Mouse (Mus musculus): ENCODE measurements around the gene Col8a1.

The Col8a1 gene

DNA sequence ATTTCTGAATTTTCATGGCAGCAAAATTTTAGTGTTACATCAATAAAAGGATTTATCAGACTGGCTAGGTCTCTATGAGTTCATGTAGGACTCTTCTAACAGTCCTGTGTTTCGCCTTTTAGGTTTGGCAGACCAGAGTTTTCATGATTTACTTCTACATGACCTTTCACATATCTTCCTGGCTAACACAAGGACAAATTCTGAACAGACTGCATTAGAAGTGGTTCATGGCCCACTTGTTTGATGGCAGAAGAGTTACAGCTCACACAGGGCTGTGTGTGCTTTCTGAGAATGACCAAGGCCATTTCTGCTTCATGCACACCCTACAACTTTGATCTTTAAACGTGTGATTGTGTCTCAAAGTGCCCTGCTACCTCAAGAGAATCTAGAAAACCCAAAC lies 82.3 kb downstream of the Col8a1 start:
- DNase-seq (ENCODE audit: low read depth, low spot score) = no peak

DNA sequence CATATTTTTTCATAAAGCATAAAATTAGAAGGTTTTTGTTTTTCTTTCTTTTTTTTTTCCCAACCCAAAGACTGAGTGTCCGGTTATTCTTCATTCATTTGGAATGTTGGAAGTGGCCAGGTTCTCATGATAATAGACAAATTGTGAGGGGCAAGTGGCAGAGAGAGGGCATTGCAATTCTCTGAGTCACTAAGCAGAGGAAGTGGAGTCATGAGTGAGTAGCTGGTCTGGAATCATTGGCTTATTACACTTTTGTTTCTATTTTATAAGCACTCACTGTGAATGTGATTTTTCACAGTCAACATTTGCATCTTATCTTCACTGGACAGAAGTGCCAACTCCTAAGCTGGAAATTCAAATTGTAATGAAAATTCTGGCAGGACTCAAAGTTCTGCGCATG lies 82.9 kb downstream of the Col8a1 start:
- DNase-seq (ENCODE audit: low read depth, low spot score) = no peak

DNA sequence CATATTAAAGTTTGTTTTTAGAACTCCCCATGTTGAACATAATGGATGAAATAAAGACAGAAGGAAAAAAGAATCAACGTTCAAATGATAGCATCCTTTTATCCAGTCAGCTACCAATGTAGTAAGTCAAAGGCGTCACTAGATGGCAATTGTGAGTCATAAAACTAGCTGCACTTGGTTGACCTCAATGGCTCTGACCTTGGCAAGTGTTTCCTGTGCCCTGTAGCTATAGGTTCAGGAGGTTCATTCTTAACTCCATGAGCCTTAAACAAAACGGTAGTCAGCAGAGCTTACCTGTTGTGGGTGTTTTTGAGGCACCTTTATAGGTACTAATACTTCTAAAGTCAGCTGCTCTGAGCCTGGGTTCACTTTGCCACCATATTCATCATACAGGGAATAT lies 85.2 kb downstream of the Col8a1 start:
- no peak for DNase-seq (ENCODE audit: low read depth, low spot score)

DNA sequence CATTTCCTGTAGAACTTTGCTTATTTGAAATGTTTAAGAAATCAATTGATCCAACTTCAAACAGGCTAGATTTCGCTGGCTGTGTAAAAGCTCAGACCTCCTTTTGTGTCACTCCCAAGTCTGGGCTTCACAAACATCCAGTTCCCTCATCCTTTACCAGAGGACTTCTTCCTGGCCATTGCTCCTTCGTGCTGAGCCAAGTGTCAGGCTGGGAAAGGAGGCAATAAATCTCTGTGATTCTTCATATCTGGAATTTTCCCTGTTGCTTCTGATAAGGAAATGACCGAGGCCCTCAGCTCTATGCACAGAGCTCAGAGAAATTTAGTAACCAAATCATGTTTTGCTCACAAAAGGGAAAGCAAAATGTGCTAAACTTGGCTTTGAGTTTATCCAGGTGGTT lies 91.9 kb downstream of the Col8a1 start:
- DNase-seq (ENCODE audit: low read depth, low spot score) = no peak

DNA sequence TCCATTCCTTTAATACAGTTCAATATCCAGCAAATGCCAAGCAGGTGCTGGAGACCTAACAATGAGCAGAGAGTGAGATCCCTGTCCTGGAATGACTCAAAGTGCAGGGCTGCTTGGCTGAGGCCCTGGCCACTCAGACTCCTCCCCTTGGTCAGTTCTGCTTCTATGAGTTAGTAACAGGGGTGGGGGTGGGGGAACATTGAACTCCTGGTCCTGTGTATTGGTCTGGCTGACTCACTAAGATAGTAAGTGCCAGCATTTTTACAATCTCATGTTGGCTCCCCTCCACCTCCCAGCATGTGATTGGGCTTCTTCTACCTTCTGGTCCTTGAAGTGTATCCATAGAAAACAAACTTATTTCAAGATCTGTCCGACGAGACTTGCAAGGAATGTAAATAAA lies 104.6 kb downstream of the Col8a1 start:
- DNase-seq (ENCODE audit: low read depth, low spot score) = no peak

DNA sequence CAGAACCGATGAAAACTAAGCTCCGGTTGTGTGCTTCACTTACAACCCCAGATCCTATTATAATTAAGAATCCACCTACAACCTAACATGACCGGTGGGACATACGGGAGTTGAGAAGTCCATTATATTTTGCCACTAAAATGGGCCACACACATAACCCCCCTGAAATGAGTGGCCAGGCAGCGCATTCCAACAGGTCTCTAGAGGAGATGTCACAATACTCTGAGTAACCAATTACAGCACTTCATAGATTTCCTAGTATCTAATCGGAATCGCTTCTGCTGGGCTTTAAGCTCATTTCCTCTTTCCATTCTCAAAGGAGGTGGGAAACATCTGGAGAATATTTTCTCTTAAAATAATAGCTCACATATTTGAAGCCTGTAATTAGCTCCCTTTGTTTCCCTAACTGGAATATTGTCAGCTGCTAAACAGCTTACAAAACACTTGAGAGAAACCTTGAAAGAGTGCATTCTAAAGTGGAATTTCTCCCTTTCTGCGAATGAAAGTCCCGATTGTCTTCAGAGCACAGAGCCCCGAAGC lies 113.1 kb downstream of the Col8a1 start:
- no peak for DNase-seq (ENCODE audit: low read depth, low spot score)

DNA sequence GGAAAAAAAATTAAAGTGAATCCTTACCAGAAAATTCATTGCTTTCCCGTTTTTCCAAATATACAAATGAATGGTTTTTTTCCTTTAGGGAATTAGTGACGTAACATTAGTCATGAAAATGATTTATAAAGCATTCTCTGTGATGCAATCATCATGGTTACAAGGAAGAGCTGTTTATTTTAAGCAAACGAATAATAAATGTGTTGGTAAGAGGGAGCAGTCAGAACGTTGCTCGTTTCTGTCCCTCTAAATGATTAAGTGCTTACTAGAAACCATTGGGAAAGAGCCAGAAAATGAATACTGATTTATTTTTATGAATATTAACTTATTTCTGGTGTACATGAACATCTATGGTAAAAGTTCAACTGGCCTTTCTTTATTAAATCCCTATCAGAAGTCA lies 119.8 kb downstream of the Col8a1 start:
- no peak for DNase-seq (ENCODE audit: low read depth, low spot score)

DNA sequence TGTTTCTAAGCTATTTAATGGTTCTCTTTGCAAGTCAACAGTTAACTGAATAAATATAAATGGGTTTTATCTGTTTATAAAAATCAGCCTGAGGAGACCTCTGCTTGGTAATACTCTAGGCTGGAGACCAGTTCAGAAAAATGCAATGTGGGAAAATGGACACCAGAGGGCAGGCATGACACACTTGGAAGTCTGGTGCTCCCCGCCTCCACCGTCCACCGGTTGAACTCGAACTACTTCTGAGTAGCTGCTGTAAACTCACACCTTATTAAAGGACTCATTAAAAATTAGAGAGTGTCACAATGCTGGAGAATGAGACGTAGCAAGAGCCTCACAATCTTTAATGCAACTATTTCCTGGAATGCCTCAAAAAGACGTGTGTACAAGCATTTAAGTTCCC lies 120.3 kb downstream of the Col8a1 start:
- DNase-seq (ENCODE audit: low read depth, low spot score) = peak; percentile 28

DNA sequence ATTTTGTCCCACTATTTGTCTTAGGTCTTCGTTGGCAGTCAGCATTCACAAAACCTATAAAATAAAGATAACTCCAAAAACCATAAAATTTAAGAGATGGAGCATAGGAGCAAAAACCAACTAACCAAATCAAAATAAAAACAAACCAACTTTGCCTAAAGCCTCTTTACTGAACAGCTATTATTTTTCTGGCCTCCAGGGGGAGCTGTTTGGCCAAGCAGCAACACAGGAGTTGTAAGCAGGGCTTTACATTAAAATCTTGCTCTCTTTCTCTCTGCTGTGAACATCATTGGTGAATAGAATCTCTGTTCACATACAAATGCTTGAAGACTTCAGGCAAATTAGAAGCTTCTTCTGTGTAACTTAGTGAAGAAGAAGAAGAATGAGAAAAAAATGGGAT lies 142.8 kb downstream of the Col8a1 start:
- no peak for DNase-seq (ENCODE audit: low read depth, low spot score)

DNA sequence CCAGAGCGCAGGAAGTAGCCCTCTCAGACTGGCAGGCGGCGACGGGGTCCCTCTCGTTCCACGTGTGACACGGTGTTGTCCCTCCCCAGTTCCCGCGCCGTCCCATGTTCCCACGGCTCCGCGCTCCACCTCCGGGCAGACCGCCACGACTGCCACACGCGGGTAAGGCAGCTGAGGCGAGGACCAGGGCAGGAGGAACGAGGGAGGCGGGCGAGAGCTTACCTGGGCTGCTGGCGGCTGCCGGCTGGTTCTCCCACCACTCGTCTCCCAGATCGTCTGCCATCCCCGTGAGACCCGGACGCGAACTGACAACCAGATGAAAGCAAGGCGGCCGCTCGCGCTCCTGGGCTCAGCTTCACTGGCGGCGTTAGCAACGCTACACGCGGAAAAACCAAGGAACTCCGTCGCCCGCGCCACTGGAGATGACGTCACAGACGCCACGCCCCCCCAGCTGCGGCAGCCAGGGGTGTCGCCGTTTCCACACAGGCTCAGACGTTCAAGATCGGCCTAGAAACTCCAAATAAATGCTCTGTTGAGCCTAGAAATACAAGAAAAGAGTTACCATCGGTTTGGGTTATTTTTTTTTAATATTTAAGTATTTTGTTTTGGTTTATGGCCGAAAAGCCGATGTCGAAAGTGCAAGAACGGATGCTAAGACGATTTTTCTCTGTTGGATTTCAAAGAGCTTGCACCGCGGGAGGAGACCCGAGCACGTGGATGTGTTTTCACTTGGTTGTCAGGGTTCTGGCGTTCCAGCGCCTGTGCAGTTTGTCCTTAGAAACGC lies 147.9 kb downstream of the Col8a1 start, which contains the start of gene Cmss1:
TSS of gene Cmss1 (minus strand) at position 421 of the 784 bp plus-strand sequence.
- peak; percentile 68 for DNase-seq (ENCODE audit: low read depth, low spot score)

DNA sequence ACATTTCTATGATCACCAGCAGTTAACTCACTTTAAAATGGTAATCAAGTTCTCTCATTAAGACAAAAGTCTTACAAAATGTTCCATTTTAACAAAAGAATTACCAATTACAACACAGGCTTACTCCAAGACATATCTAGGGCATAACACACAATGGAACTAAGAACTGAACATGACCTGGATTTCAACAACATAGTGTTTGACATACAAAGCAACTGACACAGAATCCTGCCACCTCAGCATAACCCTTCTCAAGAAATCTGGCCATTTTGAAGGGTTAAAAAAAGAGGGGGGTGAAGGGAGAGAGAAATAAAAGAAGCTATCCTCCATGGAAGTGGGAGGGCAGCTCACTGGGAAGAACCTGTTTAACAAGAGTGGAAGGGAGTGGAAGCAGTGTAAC lies 153.5 kb downstream of the Col8a1 start:
- no peak for DNase-seq (ENCODE audit: low read depth, low spot score)

DNA sequence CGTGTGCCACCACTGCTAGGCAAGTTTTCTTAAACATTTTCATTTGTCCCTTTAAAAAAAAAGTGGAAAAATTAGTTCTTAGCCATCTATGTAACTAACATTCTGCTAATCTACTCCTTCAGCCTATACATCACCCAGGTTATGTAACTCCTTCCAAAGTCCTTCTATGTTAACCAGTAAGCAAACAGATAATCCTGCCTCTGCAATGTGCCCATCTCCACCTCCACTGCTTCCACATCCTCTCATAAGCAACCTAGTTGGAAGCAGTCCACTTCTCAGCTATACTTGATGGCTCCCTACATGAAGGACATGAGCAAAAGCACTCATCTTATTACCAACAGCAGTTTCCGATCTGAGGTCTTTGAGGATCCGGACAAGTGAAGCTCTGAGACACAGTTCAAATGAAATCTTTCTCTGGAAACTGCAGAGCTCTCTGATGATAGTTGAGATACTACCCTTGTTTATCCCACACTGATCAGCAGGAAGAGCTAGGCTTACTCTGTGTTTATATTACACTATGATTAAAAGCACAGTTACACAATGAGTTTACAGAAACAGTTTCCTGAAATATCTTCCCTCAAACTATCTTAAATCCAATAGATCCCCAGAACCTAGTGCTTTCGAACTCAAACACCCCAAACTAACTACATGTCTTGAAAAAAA lies 157.1 kb downstream of the Col8a1 start:
- DNase-seq (ENCODE audit: low read depth, low spot score) = no peak

DNA sequence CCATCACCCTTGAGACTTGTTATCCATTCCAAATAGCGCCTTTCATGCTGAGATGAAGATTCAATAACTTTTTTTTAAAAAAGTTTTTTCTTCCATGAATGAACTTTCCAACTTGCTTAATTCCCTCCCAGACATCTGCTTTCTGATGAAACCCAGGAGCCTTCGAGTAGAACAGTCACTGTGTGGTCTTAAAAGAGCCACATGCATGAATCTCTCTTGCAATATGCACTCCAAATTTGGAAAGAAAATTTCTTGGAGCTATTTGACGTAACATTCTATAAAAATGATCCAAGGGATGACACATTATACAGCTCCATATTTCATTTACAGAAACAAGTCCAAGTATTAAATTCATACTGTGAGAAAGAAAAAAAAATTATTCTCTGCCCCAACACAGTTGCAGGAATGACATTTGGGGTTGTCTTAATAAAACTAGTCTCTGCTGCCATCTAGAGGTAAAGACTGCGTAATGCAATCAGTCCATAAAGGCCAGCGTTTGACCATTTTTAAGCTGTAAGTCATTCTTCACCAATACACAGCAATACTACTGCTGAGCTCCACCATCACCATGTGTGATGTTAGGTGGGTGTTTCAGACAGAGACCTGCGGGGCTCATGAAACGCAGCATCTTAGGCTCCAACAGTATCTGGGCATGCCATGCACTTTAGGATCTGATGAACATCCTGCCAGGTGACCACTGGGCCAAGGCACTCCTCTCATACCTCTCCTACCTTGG lies 160.9 kb downstream of the Col8a1 start:
- DNase-seq (ENCODE audit: low read depth, low spot score) = peak; percentile 29

DNA sequence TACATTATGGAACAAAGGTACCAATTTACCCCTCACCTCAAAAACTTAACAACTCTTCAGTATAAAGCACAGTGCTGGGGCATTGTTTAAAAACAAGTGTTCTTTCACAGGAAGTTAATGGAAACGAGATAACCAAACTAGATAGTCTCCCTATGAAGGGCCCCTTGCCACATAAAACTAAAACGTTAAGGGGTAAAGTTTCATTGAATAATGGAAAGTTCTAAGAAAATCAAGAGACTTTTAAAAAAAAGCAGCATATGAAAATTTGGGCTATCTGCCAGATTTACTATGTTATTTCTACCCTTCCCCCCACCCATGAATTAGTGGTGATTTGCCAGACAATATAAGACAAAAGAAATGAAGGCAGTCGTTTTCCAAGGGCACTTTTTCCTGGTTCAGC lies 169.3 kb downstream of the Col8a1 start:
- no peak for DNase-seq (ENCODE audit: low read depth, low spot score)

DNA sequence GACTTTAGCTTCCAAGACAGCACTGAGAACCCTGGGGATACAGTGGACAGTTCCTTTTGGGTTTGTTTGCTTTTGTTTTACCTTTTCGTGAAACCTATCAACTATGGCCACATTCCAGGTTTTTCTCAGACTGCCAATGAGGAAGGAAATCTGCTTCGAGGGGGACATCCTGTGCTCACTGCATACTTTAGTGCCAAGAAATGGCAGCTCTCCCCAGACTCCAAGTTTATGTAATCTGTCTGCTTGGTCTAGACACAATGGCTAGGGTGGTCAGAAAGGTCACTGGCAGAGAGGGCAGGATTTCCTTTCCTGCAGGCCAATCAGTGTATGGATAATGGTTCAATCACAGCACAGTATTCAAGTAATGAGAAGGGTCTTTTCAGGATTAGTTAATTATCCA lies 172.5 kb downstream of the Col8a1 start:
- DNase-seq (ENCODE audit: low read depth, low spot score) = no peak

DNA sequence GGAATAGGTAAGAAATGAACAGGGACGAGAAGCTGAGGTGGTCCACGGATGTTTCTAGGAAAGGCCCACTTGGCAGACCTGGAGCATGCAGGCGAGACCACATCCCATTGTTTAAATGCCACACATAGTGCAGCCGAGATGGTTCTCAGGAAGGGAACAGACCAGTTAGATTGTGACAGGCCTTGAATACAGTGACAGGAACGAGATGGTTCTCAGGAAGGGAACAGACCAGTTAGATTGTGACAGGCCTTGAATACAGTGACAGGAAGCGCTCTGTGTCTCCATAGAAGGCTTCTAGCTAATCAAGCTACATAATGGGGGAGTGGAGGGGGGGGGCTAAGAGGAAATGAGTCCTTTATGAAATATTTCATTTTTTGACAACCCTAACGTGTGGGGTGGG lies 174.5 kb downstream of the Col8a1 start:
- DNase-seq (ENCODE audit: low read depth, low spot score) = no peak

DNA sequence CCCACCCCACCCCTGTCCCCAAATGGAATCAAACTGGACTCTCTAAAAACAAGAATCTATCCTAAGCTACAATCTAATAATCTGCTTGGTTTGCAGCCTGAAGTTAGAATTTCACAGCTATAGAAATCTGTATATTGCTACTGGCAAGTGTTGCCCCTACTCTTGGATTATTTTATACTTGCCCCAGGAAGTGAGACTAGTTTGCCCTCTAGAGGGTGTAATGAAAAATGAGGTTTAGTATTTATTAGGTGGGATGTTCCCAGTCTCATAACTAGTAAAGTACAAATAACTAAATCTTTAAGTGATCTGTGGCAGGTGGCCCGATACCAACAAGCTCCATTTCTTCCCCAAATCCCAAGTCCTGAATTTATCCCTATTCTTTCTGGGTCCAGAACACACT lies 177.0 kb downstream of the Col8a1 start:
- no peak for DNase-seq (ENCODE audit: low read depth, low spot score)

DNA sequence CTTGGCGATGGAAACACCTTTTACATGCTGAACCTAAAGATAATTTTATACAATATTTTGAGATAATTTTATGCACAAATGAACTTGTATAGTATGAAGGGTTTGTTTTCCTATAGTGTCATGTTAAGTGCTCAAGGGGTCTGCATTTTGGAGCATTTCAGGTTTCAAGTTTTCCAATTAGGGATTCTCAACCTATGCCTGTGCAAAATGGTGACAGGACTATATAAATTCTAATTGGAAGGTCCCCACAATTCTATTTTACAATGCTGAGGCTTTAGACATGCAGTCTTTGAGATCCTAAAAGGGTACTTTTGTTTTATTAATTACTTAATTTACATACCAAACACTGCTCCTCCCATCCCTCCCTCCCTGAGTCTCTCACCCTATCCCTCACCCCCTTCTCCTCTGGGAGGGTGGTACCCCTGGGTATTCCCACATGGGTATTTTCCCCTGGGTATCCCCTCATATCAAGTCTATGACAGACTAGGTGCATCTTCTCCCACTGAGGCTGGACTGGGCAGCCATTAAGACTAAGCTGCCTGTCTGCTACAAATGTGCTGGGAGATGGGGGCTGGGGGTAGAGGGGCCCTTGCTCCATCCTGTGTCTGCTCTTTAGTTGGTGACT lies 178.7 kb downstream of the Col8a1 start:
- DNase-seq (ENCODE audit: low read depth, low spot score) = no peak

Measured in retina, adult 2 months (tissue).